Mouse (Mus musculus): ENCODE results near the gene Il5.

Il5 gene

GRCm38 (mm10) chr11:53771001-53771744 is 50.6 kb downstream of the Il5 start:
- no peak for DNase-seq

GRCm38 (mm10) chr11:53772536-53772935 is 51.9 kb downstream of the Il5 start:
- no peak for DNase-seq

GRCm38 (mm10) chr11:53773087-53773486 is 52.5 kb downstream of the Il5 start, which contains the start of gene Gm17334:
Gene Gm17334, minus strand, starts transcription at chr11:53773187.
- DNase-seq: no peak

GRCm38 (mm10) chr11:53773641-53774360 is 53.2 kb downstream of the Il5 start:
- DNase-seq: no peak
